Mouse (Mus musculus) ES-E14 (cell line): ENCODE measurements around the gene Smc1b. TPM values are rescaled to one million over a fixed set of nuclear protein-coding genes. Genes with fewer than 3 reads are reported as not detected.
"Not testable (repeated sequence)": the region's sequence is repeated elsewhere in the genome, so short reads cannot be mapped to it uniquely, and the experiment has no call there.

Experiments used
- DNase-seq: peaks from one replicate; pipeline ENCODE4 v3.0.0-alpha.2; 2013; ENCODE audit warnings: low read depth, low spot score
- H3K27ac ChIP-seq: 2 replicates; pipeline ENCODE4 v1.5.1; 2012; ENCODE audit warnings: low read depth, mild to moderate bottlenecking, low read length, moderate library complexity, mixed read lengths; ENCODE audit not compliant: poor library complexity, insufficient read depth, severe bottlenecking
- H3K36me3 ChIP-seq: 2 replicates; pipeline ENCODE4 v1.6.1; 2012; ENCODE audit warnings: mild to moderate bottlenecking, low read length, moderate library complexity, mixed read lengths; ENCODE audit not compliant: control insufficient read depth, poor library complexity, insufficient read depth, severe bottlenecking
- H3K4me1 ChIP-seq, 2 experiments: fragments of 150-350 bp in 1 of 2; sonication (generic) in 1 of 2; 2 replicates each; pipeline ENCODE4 v1.6.1; 2012; ENCODE audit warnings: low read length in 2 of 2, mild to moderate bottlenecking in 1 of 2, mixed read lengths in 1 of 2; ENCODE audit not compliant: control insufficient read depth in 2 of 2, insufficient read depth in 2 of 2, poor library complexity in 1 of 2
- H3K4me3 ChIP-seq, 2 experiments: fragments of 150-350 bp in 1 of 2; sonication (generic) in 1 of 2; 2 replicates each; pipeline ENCODE4 v1.5.1; 2012; ENCODE audit warnings: low read length in 2 of 2, low read depth in 1 of 2, mild to moderate bottlenecking in 1 of 2, mixed read lengths in 1 of 2; ENCODE audit not compliant: insufficient read depth in 1 of 2, poor library complexity in 1 of 2, severe bottlenecking in 1 of 2
- H3K9ac ChIP-seq: 2 replicates; pipeline ENCODE4 v1.6.1; 2012; ENCODE audit warnings: low read depth, mild to moderate bottlenecking, low read length, mixed read lengths; ENCODE audit not compliant: poor library complexity, insufficient read depth, severe bottlenecking
- H3K9me3 ChIP-seq: fragments of 150-350 bp; sonication (generic); 2 replicates; pipeline ENCODE4 v1.6.1; 2012; ENCODE audit warnings: low read depth, mild to moderate bottlenecking, low read length; ENCODE audit not compliant: control insufficient read depth, insufficient read depth
- CHD2 ChIP-seq: IDR thresholded peaks from 2 replicates; pipeline ENCODE4 v1.6.1; 2014; ENCODE audit warnings: mild to moderate bottlenecking, low read depth, low read length, inconsistent platforms
- HCFC1 ChIP-seq: IDR thresholded peaks from 2 replicates; pipeline ENCODE4 v1.6.1; 2012; ENCODE audit warnings: low read length, inconsistent platforms, borderline replicate concordance; ENCODE audit not compliant: insufficient read depth
- MAFK ChIP-seq: IDR thresholded peaks from 2 replicates; pipeline ENCODE4 v1.6.1; 2014; ENCODE audit warnings: mild to moderate bottlenecking, low read depth, low read length, inconsistent platforms; ENCODE audit not compliant: insufficient read depth
- ZC3H11A ChIP-seq: IDR thresholded peaks from 2 replicates; pipeline ENCODE4 v1.6.1; 2012; ENCODE audit warnings: low read depth, mild to moderate bottlenecking, inconsistent platforms, low read length, borderline replicate concordance
- ZNF384 ChIP-seq: IDR thresholded peaks from 2 replicates; pipeline ENCODE4 v1.6.1; 2012; ENCODE audit warnings: low read depth, low read length, inconsistent platforms
- in situ Hi-C, 2 experiments: fragments of 600-800 bp; cut with MboI; formaldehyde crosslinking; loops; one replicate each; pipeline ENCODE4 v1.15.1; 2025; ENCODE audit warnings: low sequenced_read_pairs in 2 of 2, inconsistent platforms in 1 of 2; ENCODE audit not compliant: unreplicated experiment in 2 of 2
- total RNA-seq: library from RNA; depleted of rRNA; stranded (reverse); fragments of 300-350 nt; gene quantifications from 2 replicates; pipeline ENCODE4 v1.2.3, GENCODE M21; 2012

The Smc1b gene
- total RNA-seq, 1 experiment: 8.7 TPM

GRCm38 (mm10) chr15:85037343-85037690 lies 94.4 kb downstream of the Smc1b start:
- H3K9me3 ChIP-seq: no peaks in the 10 kb centered on the region
- no peak for DNase-seq
- H3K9ac ChIP-seq: peak overlapping the region; percentile 82
- no peak overlapping the region for H3K27ac ChIP-seq
- peak overlapping the region; percentile 80 to 89 for H3K4me3 ChIP-seq
- in situ Hi-C loops: no loop called here
- no peaks in the 10 kb centered on the region for H3K36me3 ChIP-seq
- peaks cover 0 to 12% of the 10 kb centered on the region in 2 experiments; a peak in 2 of 4 replicates for H3K4me1 ChIP-seq
- TF ChIP-seq CHD2 (no peak), MAFK (no peak), ZC3H11A (no peak), ZNF384 (no peak), HCFC1 (no peak)

- peak overlapping the region; percentile 82 for H3K9ac ChIP-seq
- H3K27ac ChIP-seq: no peak overlapping the region
- no peaks in the 10 kb centered on the region for H3K36me3 ChIP-seq
- no peak for TF ChIP-seq CHD2
- TF ChIP-seq ZC3H11A: no peak
- TF ChIP-seq HCFC1: peak; percentile 83
- TF ChIP-seq MAFK: no peak
- in situ Hi-C loops: no loop called here
- H3K4me1 ChIP-seq: peaks cover 0 to 12% of the 10 kb centered on the region in 2 experiments; a peak in 2 of 4 replicates
- no peaks in the 10 kb centered on the region for H3K9me3 ChIP-seq
- H3K4me3 ChIP-seq: peak overlapping the region; percentile 80 to 89
- DNase-seq: peak; percentile 90
Measured at GRCm38 (mm10) chr15:85036566-85037342, 95.0 kb downstream of the Smc1b start.

DNA sequence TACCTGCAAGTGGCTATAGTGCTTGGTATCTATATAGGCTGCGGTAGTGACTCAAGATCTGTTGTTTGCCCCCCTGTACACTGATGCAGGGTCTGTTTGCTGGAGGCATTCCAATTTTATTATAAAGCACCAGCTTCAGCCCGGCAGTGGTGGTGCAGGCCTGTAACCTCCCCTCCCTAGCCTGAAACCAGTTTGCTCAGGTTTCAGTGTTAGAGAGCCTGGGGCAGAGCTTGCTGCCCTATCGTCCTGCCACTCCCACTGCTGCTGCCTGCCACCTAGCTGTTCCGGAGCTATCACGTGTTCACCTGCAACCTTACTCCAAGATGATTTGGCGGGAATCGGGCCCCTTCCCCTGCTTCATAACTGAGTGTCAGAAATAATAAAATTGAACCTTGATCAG lies 97.8 kb downstream of the Smc1b start:
- H3K9me3 ChIP-seq, H3K27ac ChIP-seq, H3K4me3 ChIP-seq, H3K36me3 ChIP-seq, DNase-seq, in situ Hi-C loops: not testable (repeated sequence)
- H3K9ac ChIP-seq: peak overlapping the region; percentile 3; the same call in 1 of the 2 replicates
- peaks cover 0 to 12% of the 10 kb centered on the region in 2 experiments; a peak in 2 of 4 replicates for H3K4me1 ChIP-seq

DNA sequence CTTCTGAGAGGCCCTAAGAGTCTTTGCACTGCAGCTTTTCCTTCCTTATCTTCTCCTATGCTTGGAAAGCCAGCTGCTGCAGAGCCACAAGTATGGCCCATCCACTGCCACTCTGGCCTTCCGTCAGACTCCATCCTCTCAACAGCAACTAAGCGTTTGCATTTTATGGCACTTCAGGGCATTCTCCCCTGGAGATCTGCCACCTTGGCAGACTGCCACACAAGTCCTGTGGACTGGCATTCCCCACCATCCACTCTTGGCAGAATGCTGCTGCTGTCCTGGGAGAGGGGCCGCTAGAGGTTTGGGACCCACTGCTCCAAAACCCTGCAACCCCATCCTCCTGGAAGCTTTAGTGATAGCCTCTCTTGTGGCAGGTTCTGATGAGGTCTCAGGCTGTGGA lies 99.9 kb downstream of the Smc1b start:
- in situ Hi-C loops: no loop called here
- peaks cover 0 to 15% of the 10 kb centered on the region in 2 experiments; a peak in 2 of 4 replicates for H3K4me1 ChIP-seq
- H3K9ac ChIP-seq: no peak overlapping the region
- TF ChIP-seq CHD2: no peak
- H3K9me3 ChIP-seq: no peaks in the 10 kb centered on the region
- H3K27ac ChIP-seq: no peak overlapping the region
- H3K36me3 ChIP-seq: no peaks in the 10 kb centered on the region
- no peak overlapping the region for H3K4me3 ChIP-seq
- no peak for DNase-seq

DNA sequence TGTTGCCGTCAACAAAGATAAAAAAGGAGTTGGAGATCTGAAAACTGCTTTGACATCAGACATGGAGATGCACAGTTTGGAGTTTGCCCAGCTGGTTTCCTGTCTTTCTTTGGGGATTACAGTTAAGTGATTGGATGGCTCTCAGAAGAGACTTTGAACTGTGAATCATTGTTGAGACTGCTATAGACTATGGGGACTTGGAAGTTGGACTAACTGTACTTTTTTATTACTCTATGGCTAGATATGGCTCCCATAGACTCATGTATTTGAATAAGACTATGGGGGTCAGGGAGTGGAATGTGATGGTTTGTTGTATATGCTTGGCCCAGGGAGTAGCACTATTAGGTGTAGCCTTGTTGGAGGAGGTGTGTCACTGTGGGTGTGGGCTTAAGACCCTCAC lies 101.1 kb downstream of the Smc1b start:
- H3K36me3 ChIP-seq, H3K4me3 ChIP-seq, H3K27ac ChIP-seq, in situ Hi-C loops, H3K9me3 ChIP-seq, H3K9ac ChIP-seq, DNase-seq: not testable (repeated sequence)
- peaks cover 0 to 15% of the 10 kb centered on the region in 2 experiments; a peak in 1 of 4 replicates for H3K4me1 ChIP-seq

GRCm38 (mm10) chr15:85028648-85029047 lies 103.1 kb downstream of the Smc1b start, which contains the start of gene Fam118a:
Gene Fam118a (plus strand): TSS chr15:85028948.
- H3K36me3 ChIP-seq, DNase-seq, H3K9ac ChIP-seq, in situ Hi-C loops, H3K4me3 ChIP-seq, H3K9me3 ChIP-seq, H3K27ac ChIP-seq: not testable (repeated sequence)
- H3K4me1 ChIP-seq: peaks cover 0 to 11% of the 10 kb centered on the region in 2 experiments; a peak in 1 of 4 replicates
